Mouse (Mus musculus) 3134 (cell line): Measurements from ENCODE around the gene Thoc5.

Experiments
- DNase-seq: peaks from one replicate; pipeline ENCODE4 v3.0.0-alpha.2; 2011; ENCODE audit warnings: low spot score; ENCODE audit not compliant: insufficient read length; ENCODE audit errors: extremely low read depth

Thoc5 gene

GRCm38 (mm10) chr11:4972967-4973870, 78.1 kb downstream of the Thoc5 start:
- DNase-seq: peak; percentile 81

GRCm38 (mm10) chr11:4973871-4974256, 78.7 kb downstream of the Thoc5 start:
- no peak for DNase-seq

GRCm38 (mm10) chr11:4974376-4975122, 79.4 kb downstream of the Thoc5 start:
- no peak for DNase-seq

GRCm38 (mm10) chr11:4975623-4976022, 80.5 kb downstream of the Thoc5 start:
- DNase-seq: no peak
